Mouse (Mus musculus): ENCODE measurements around the gene Dnah17. TPM values are rescaled to one million over a fixed set of nuclear protein-coding genes. Genes with fewer than 3 reads are reported as not detected.
A peak's percentile ranks its signal among the peaks of the same experiment; 100 is the strongest.

Dnah17 gene
- total RNA-seq, 4 experiments from 2014 or later: 0.03 to 0.66 (median 0.07) TPM

- no peak for DNase-seq (ENCODE audit: low spot score)
Observed at GRCm38 (mm10) chr11:118024111-118024510, 106.3 kb downstream of the Dnah17 start.

- DNase-seq (ENCODE audit: low spot score): no peak
Observed at GRCm38 (mm10) chr11:118023475-118023874, 107.0 kb downstream of the Dnah17 start.

DNA sequence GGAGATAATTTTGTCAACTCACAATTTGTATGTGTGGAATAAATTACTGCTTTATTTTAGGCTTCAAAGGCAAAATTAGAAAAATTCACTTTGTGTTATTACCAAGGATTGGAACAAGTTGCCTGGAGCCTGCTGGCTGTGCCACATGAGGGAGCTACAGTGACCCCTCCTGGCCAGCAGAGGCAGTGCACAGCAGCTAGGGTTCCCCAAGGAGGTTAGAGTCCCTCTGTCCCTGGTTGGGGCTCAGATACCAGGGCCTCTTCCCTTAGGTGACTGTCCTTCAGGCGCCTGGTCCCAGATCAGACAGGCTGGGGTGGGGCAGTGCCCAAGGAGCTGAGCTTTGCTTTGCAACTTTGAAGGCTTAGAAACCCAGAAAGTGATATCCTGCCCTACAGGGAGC is 108.6 kb downstream of the Dnah17 start:
- DNase-seq (ENCODE audit: low spot score): peak; percentile 75

DNA sequence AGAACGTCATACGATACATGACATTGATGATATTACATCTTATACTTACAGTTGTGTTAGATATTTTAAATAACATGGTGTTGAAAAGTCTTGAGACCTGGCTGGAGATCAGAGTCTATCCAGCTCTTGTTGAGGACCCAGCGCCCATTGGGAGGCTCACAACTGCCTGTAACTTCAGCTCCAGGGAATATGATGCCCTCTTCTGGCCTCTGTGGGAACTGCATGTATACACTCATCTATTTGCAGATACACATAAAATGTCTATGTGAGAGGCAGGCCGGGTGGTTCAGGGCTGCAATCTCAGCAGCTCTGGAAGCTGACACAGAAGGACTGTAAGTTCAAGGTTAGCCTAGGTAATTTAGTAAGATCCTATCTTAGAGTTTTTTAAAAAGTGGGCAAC is 112.1 kb downstream of the Dnah17 start:
- no peak for DNase-seq (ENCODE audit: low spot score)

DNA sequence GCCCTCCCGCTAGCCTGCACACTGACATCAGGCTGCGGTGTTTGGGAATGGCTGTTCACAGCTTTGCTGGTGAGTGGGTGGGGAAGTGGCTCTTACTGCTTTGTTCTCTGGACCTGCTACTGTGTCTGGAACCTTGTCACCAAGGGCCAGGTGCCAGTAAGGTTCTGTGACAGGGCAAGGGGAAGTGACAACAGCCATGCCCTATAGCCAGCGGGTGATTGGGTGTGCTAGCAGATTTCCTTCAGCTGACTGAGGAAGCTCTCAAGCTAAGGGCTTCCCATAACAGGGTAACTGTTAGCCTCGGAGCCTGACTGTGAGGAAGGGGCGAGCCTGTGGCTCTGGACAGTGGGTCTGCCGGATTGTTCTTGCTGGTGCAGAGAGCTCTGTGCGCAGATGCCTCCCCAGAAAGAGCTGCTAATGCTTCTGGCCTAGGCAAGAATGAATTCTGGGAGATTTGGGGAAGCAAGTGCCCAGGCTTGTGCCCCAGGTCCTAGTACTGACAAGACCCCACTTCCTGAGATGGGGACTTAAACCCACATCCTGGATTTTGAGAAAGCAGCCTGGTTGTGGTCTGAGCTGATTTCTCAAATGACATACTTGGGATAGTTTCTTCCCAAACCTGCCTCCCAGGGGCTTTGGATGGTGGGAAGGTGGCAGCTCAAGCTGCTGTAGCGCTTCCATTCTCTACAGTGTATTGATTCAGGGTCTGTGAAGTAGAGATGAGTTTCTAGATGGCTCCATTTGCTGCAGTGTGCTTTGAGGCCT is 114.9 kb downstream of the Dnah17 start:
- no peak for DNase-seq (ENCODE audit: low spot score)

DNA sequence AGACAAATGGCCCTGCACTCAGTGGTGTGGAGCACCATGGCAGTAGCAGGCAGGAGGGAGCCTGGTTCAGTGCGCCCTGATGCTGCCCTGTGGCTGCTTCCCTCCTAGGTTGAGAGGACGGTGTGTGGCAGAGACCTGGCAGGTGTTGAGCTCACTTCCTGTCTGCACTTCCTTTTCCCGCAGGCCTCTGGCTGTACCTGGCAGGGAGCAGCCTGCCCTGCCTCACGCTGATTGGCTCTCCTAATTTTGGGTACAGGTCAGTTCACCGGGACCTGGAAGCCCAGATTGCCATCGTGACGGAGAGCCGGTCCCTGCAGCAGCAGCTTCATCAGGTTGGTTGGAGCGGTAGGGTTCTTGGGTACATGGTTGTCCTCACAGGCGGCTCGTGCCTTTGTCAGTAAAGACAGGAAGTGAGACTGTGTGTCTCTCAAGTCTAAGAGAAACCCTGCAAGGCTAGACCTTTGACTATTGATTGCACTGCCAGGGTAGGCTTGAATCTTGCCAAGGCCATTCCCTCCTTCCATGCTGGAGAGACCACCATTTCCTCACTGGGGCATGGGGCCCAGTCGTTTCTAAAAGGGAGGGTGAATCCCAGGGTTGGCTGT is 115.9 kb downstream of the Dnah17 start:
- DNase-seq (ENCODE audit: low spot score): no peak

DNA sequence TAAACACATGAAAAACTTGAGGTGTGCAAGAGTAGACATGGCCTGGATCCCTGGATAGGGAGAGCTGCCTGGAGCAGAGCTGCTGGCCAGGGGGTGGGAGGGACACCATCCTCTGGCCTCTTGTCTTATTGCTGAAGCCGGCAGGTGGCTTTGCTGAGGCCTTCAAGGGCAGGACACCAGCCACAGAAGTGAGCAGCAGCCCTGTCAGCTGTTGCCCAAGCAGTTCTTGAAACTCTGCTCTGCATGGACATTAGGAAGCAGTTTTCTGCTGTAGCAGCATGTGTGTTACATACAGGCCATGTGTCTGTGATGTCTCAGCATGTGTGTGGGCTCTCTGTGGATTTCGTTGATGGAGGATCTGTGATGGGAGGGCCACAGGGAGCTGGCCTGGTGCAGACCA is 117.1 kb downstream of the Dnah17 start:
- no peak for DNase-seq (ENCODE audit: low spot score)

- no peak for DNase-seq (ENCODE audit: low spot score)
Observed at GRCm38 (mm10) chr11:118012595-118012994, 117.8 kb downstream of the Dnah17 start.

DNA sequence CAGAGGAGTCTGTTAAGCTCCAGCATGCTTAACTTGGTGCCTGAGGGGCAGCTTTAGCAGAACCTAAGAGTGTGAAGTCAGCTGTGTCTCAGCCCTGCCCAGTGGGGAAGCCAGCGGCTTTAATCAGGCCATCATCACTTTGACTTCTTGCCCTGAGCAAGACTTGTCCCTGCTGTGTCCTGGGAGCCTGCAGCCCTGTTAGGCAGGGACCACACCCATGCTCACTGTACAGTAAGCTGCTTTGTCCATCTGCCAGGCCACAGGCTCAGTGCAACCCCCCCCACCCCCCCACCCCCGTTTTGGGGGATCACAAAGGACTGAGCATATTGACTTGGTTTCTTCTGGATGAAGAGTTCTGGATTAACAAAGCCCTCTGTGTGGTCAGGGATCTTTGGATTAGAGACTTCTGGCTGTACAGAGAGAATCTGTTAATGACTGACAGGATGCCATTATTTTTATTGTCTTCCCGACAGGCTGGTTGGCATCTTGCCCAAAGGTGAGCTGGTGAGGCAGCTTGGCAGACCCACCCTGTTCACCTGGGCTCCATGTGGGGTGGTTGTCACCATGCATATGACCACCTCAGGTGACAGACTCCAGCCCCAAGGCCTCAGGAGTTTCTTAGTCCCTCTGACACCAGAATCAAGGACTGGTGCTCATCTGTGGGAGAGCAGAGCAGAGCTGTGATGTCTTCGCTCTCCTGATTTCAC is 120.4 kb downstream of the Dnah17 start:
- no peak for DNase-seq (ENCODE audit: low spot score)

GRCm38 (mm10) chr11:118008843-118009242 is 121.6 kb downstream of the Dnah17 start:
- DNase-seq (ENCODE audit: low spot score): no peak

GRCm38 (mm10) chr11:118008144-118008805 is 122.2 kb downstream of the Dnah17 start:
- DNase-seq (ENCODE audit: low spot score): no peak

- no peak for DNase-seq (ENCODE audit: low spot score)
Observed at GRCm38 (mm10) chr11:118007460-118008143, 122.8 kb downstream of the Dnah17 start.

- no peak for DNase-seq (ENCODE audit: low spot score)
Observed at GRCm38 (mm10) chr11:118004217-118004616, 126.2 kb downstream of the Dnah17 start.

- no peak for DNase-seq (ENCODE audit: low spot score)
Observed at GRCm38 (mm10) chr11:118003718-118004117, 126.7 kb downstream of the Dnah17 start.

DNA sequence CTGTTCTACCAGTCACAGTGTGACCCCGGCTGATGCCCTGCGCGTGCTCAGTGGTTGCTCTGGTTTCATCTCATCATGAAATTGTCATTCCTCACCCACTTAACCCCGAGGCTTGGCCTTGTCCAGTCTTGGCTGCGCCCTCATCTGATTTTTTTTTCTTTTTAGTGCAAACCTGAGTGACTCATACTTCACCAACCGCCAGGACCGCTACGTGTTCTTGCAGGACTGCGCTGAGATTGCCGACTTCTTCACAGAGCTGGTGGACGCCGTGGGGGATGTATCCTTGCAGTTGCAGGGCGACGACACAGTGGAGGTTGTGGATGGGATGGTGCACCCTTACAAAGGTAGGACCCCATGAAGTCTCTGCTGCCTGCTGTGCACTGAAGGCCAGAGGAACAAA is 127.3 kb downstream of the Dnah17 start:
- DNase-seq (ENCODE audit: low spot score): no peak

DNA sequence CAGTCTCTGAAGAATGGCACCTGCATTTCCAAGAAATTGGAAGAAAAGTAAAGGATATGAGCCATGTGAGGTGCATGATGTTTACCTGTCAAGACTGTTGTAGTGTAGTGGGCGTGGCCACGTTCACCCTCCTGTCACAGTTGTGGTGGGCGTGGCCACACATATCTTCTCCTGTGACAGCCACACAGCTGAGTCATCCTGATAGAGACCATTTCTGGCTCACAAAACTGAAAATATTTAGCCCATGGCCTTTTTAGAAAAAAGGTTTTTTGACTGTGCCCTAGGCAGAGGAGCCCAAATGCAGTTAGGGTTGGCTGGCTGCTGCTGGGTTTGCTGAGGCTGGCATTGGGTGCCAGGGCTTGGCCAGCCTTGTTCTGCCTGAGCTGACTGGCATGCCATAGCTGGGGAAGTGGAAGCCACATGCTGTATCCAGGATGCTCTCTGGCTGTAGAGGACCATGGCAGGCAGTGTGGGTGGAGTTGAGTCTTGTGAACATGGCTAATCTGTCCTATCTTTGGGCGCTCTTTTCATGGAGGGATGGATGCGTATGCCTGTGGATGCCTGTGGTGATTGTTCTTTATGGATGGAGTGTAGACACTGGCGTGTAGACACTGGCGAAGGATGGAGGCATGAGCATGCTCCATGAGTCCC is 129.7 kb downstream of the Dnah17 start:
- DNase-seq (ENCODE audit: low spot score): no peak

GRCm38 (mm10) chr11:118000083-118000482 is 130.4 kb downstream of the Dnah17 start:
- no peak for DNase-seq (ENCODE audit: low spot score)

- no peak for DNase-seq (ENCODE audit: low spot score)
Observed at GRCm38 (mm10) chr11:117999260-117999934, 131.0 kb downstream of the Dnah17 start.

DNA sequence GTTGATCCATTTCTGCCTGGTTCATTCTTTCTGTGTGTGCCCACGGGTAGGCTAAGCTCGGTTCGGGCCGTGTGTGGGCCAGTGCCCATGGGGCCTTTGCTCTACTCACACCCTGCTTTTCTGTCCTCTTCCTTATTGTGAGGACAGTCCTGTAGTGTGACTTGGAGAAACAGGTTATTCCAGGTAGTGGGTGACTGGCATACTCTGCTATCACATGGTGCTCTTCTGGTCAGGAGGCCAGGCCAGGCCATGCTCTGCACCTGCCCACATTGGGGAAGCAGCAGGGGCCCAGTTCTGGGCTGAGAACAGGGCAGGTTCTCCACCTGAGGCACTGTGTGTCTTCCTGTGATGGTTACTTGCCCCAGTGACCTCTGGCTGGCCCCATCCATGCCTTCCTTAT is 132.1 kb downstream of the Dnah17 start:
- no peak for DNase-seq (ENCODE audit: low spot score)

DNA sequence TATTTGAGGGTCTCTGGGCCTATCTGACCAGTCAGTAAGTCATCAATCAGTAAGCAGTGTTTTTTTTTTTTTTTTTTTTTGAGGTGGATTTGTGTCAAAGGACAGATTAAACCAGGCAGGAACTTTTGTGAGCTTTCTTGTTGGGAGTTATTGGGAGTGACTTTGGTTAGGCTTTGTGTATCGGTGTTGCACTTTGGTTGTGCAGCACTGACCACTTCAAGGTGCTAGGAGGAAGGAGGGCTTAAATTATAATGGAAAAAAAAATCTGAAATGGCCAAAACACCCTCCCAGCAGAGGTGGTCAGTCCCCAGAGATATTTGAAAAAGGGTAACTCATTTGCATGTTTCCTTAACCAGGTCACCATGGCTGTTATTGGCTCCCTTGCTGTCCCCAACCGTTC is 133.3 kb downstream of the Dnah17 start:
- no peak for DNase-seq (ENCODE audit: low spot score)

DNA sequence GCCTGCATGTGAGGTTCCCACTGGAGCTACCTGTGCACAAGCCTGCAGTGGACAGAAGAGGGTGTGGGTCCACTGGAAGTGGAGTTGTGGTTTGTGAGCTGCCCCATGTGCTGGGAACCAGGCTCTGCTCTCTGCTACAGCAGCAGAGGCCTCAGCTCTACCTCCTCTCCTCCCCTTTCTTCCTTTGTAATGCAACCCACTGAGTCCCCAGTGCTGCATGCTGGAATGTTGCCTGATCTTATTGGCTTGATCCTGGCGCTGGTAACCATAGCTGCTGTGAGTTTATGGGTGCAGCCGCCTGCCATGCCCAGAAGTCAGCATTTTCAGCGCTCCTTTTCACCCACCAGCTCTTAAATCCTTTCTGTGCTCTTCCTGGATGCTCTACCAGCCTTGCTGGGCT is 134.4 kb downstream of the Dnah17 start:
- DNase-seq (ENCODE audit: low spot score): no peak
